Mouse (Mus musculus) erythroblast, embryonic 14.5 days (primary cell): ENCODE measurements around the gene Rell1. TPM values are rescaled to one million over a fixed set of nuclear protein-coding genes. Genes with fewer than 3 reads are reported as not detected.

Source experiments
- H3K27me3 ChIP-seq: 2 replicates; pipeline ENCODE4 v1.6.1; 2012; ENCODE audit warnings: inconsistent platforms; ENCODE audit not compliant: control insufficient read depth
- H3K36me3 ChIP-seq: 2 replicates; pipeline ENCODE4 v1.6.1; 2012; ENCODE audit warnings: mild to moderate bottlenecking, inconsistent platforms; ENCODE audit not compliant: control insufficient read depth
- H3K4me1 ChIP-seq: 2 replicates; pipeline ENCODE4 v1.6.1; 2012; ENCODE audit warnings: inconsistent platforms; ENCODE audit not compliant: control insufficient read depth
- H3K4me3 ChIP-seq: replicated peaks from 2 replicates; pipeline ENCODE3; 2012; ENCODE audit warnings: moderate library complexity, mild to moderate bottlenecking, inconsistent platforms
- H3K9me3 ChIP-seq: 2 replicates; pipeline ENCODE4 v1.6.1; 2012; ENCODE audit warnings: low read length, inconsistent platforms, mixed read lengths; ENCODE audit not compliant: control insufficient read depth
- GATA1 ChIP-seq: IDR thresholded peaks from 2 replicates; pipeline ENCODE4 v1.6.1; 2012; ENCODE audit warnings: low read length, inconsistent platforms, mixed read lengths
- TAL1 ChIP-seq: IDR thresholded peaks from 3 replicates; pipeline ENCODE4 v1.6.1; 2012; ENCODE audit warnings: low read length, inconsistent platforms, mixed read lengths
- polyA plus RNA-seq: library from polyadenylated mRNA; stranded (reverse); fragments of >175 nt; gene quantifications from 2 replicates; pipeline ENCODE4 v1.2.3, GENCODE M21; 2012

Gene Rell1
- polyA plus RNA-seq, 1 experiment, result 1.8 TPM

GRCm38 (mm10) chr5:63886709-63887108 lies 82.0 kb downstream of the Rell1 start:
- Histone ChIP-seq H3K27me3 (no peaks in the 10 kb centered on the region), H3K4me1 (no peaks in the 10 kb centered on the region), H3K9me3 (no peaks in the 10 kb centered on the region), H3K36me3 (no peaks in the 10 kb centered on the region; the same call in 1 of the 2 replicates), H3K4me3 (no peak overlapping the region)
- TF ChIP-seq TAL1 (no peak), GATA1 (no peak)

- TF ChIP-seq GATA1 (no peak), TAL1 (no peak)
- no peak overlapping the region for H3K4me3 ChIP-seq
- no peaks in the 10 kb centered on the region for H3K9me3 ChIP-seq
- H3K36me3 ChIP-seq, result no peaks in the 10 kb centered on the region; the same call in 1 of the 2 replicates
- no peaks in the 10 kb centered on the region for H3K4me1 ChIP-seq
- no peaks in the 10 kb centered on the region for H3K27me3 ChIP-seq
Measured at GRCm38 (mm10) chr5:63886292-63886691, 82.4 kb downstream of the Rell1 start.

GRCm38 (mm10) chr5:63879026-63879425 lies 89.7 kb downstream of the Rell1 start:
- no peaks in the 10 kb centered on the region for H3K36me3 ChIP-seq
- no peaks in the 10 kb centered on the region for H3K4me1 ChIP-seq
- no peak overlapping the region for H3K4me3 ChIP-seq
- no peaks in the 10 kb centered on the region for H3K27me3 ChIP-seq
- TF ChIP-seq TAL1 (no peak), GATA1 (no peak)
- no peaks in the 10 kb centered on the region for H3K9me3 ChIP-seq

GRCm38 (mm10) chr5:63876081-63876480 lies 92.6 kb downstream of the Rell1 start:
- no peaks in the 10 kb centered on the region for H3K36me3 ChIP-seq
- no peaks in the 10 kb centered on the region for H3K9me3 ChIP-seq
- no peaks in the 10 kb centered on the region for H3K27me3 ChIP-seq
- no peak for TF ChIP-seq GATA1
- no peak for TF ChIP-seq TAL1
- H3K4me1 ChIP-seq, result no peaks in the 10 kb centered on the region
- H3K4me3 ChIP-seq, result no peak overlapping the region

- TF ChIP-seq TAL1 (no peak), GATA1 (no peak)
- Histone ChIP-seq H3K27me3 (no peaks in the 10 kb centered on the region), H3K4me1 (no peaks in the 10 kb centered on the region), H3K4me3 (no peak overlapping the region), H3K9me3 (no peaks in the 10 kb centered on the region), H3K36me3 (no peaks in the 10 kb centered on the region)
Measured at GRCm38 (mm10) chr5:63874880-63875279, 93.8 kb downstream of the Rell1 start.

- Histone ChIP-seq H3K27me3 (no peaks in the 10 kb centered on the region), H3K4me1 (no peaks in the 10 kb centered on the region), H3K36me3 (no peaks in the 10 kb centered on the region), H3K9me3 (no peaks in the 10 kb centered on the region), H3K4me3 (no peak overlapping the region)
- TF ChIP-seq TAL1, result no peak
- TF ChIP-seq GATA1, result no peak
Measured at GRCm38 (mm10) chr5:63872176-63872932, 96.3 kb downstream of the Rell1 start.

- no peaks in the 10 kb centered on the region for H3K27me3 ChIP-seq
- no peak for TF ChIP-seq TAL1
- no peak for TF ChIP-seq GATA1
Measured at GRCm38 (mm10) chr5:63867421-63867820, 101.3 kb downstream of the Rell1 start.

GRCm38 (mm10) chr5:63858901-63859300 lies 109.8 kb downstream of the Rell1 start:
- Histone ChIP-seq H3K9me3 (no peaks in the 10 kb centered on the region), H3K36me3 (no peaks in the 10 kb centered on the region), H3K4me3 (no peak overlapping the region), H3K4me1 (no peaks in the 10 kb centered on the region), H3K27me3 (no peaks in the 10 kb centered on the region)
- no peak for TF ChIP-seq GATA1
- no peak for TF ChIP-seq TAL1

More at GRCm38 (mm10) chr5:63867421-63867820, 101.3 kb downstream of the Rell1 start:
- Histone ChIP-seq H3K4me3 (no peak overlapping the region), H3K36me3 (no peaks in the 10 kb centered on the region), H3K4me1 (no peaks in the 10 kb centered on the region), H3K9me3 (no peaks in the 10 kb centered on the region)

Other genes starting within 250 kb of the Rell1 start
- gene 0610040J01Rik, start 156.5 kb downstream of the Rell1 start, polyA plus RNA-seq, result 0.02 and 0.03 TPM in 2 replicates
- gene Pgm2, start 124.1 kb upstream of the Rell1 start, polyA plus RNA-seq, result 0.37 and 0.68 TPM in 2 replicates
- gene Tbc1d1, start 187.4 kb upstream of the Rell1 start, polyA plus RNA-seq, result 0.10 and 0.11 TPM in 2 replicates